Mouse (Mus musculus) bone marrow macrophage, adult 2 months (primary cell): ENCODE measurements around the gene Fam69b.

ENCODE experiments used
- CTCF ChIP-seq: IDR thresholded peaks from 2 replicates; pipeline ENCODE4 v1.5.1; 2012; ENCODE audit warnings: low read depth, mild to moderate bottlenecking, low read length, moderate library complexity
- POLR2A ChIP-seq: IDR thresholded peaks from 2 replicates; pipeline ENCODE4 v1.6.1; 2012; ENCODE audit warnings: mild to moderate bottlenecking, low read depth, low read length, borderline replicate concordance

DNA sequence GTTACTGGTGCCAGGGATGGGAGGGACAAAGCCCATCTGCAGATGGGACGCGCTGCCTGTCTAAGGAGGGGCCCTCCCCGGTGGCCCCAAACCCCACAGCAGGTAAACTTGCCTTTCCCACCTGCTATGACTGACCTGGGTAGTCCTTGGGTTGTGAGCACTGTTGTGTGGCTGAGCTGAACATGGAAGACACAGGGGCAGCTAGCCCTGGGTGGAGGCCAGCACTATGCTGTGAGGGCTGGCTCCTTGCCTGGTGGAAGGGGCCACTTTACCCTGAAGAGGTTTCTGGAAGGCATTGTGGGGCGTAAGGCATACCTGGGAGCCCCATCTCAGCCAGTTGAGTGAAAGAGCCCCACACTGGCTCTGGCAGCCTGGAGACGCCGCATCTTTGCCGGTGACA, 37.3 kb upstream of the Fam69b start:
- TF ChIP-seq CTCF (no peak), POLR2A (no peak)
